Mouse (Mus musculus) MEL (cell line): ENCODE data around the gene Rprd1b.

ENCODE experiments used
- CTCF ChIP-seq, 3 experiments: IDR thresholded peaks in 2 of 3; conservative IDR thresholded peaks in 1 of 3; 2 replicates each; pipeline ENCODE4 v1.5.1; 2011 to 2012; ENCODE audit warnings: low read length in 3 of 3, low read depth in 2 of 3, mild to moderate bottlenecking in 2 of 3, improper control_type of control experiment in 1 of 3, inconsistent platforms in 1 of 3, mixed read lengths in 1 of 3, moderate library complexity in 1 of 3; ENCODE audit not compliant: control insufficient read depth in 1 of 3, insufficient read depth in 1 of 3, poor library complexity in 1 of 3, severe bottlenecking in 1 of 3
- KAT2A ChIP-seq: conservative IDR thresholded peaks from 2 replicates; pipeline ENCODE4 v1.6.1; 2012; ENCODE audit warnings: low read depth, low read length, improper control_type of control experiment, inconsistent platforms
- POLR2AphosphoS5 ChIP-seq: IDR thresholded peaks from 2 replicates; pipeline ENCODE4 v1.6.1; 2012; ENCODE audit warnings: low read depth, borderline replicate concordance, mild to moderate bottlenecking, inconsistent platforms, low read length, moderate library complexity, mixed read lengths
- USF2 ChIP-seq, 2 experiments: IDR thresholded peaks; 2 replicates each; pipeline ENCODE4 v1.6.1; 2011 to 2012; ENCODE audit warnings: improper control_type of control experiment in 2 of 2, low read length in 2 of 2, borderline replicate concordance in 1 of 2, inconsistent platforms in 1 of 2, low read depth in 1 of 2, mild to moderate bottlenecking in 1 of 2; ENCODE audit not compliant: insufficient read depth in 1 of 2
- ZNF384 ChIP-seq: IDR thresholded peaks from 2 replicates; pipeline ENCODE4 v1.6.1; 2012; ENCODE audit warnings: low read depth, mild to moderate bottlenecking, inconsistent platforms, low read length, improper control_type of control experiment

DNA sequence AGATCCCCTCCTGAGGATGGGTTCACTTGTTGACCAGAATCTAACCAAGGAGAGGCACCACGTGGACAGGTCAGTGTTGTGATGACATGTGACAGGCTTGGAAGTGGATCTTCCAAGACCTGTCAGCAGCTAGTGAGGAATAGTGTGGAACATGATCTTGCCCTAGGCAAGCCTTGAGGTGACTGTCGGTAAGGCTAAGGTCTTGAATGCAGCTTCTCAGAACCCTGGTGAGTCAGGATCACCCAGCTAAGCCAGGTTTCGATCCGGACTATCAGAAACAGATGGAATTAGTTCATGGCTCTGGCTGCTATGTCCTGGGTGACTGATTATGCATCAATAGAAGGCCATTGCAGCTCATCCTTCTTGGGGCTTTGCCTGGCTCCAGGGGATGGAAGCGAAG is 70.4 kb downstream of the Rprd1b start:
- TF ChIP-seq POLR2AphosphoS5, result no peak
- TF ChIP-seq CTCF (IDR thresholded peaks at IDR 0.05 in 2 of 3, conservative IDR thresholded peaks at IDR 0.05 in 1 of 3; ENCODE audit: control insufficient read depth in 1 of 3, insufficient read depth in 1 of 3, low read depth in 2 of 3, low read length in 3 of 3, poor library complexity in 1 of 3, severe bottlenecking in 1 of 3), result no peak
- no peak for TF ChIP-seq KAT2A
- no peak for TF ChIP-seq ZNF384
- TF ChIP-seq USF2 (IDR thresholded peaks at IDR 0.05; ENCODE audit: borderline replicate concordance in 1 of 2, insufficient read depth in 1 of 2, low read depth in 1 of 2, low read length in 2 of 2), result no peak
